Mouse (Mus musculus) G1E (cell line): ENCODE data around the gene Ncstn. TPM values are rescaled to one million over a fixed set of nuclear protein-coding genes. Genes with fewer than 3 reads are reported as not detected.

Experiments
- ATAC-seq: 2 replicates; pipeline ENCODE4 v1.8.0; 2016; ENCODE audit warnings: mild to moderate bottlenecking; ENCODE audit not compliant: insufficient number of reproducible peaks, poor library complexity, low FRiP score, severe bottlenecking; ENCODE audit errors: extremely low read depth
- DNase-seq: peaks from one replicate; pipeline ENCODE4 v3.0.0; 2012; ENCODE audit warnings: low spot score
- H3K27me3 ChIP-seq: 2 replicates; pipeline ENCODE4 v1.6.1; 2012; ENCODE audit warnings: mild to moderate bottlenecking, low read length, inconsistent platforms; ENCODE audit not compliant: insufficient read depth
- H3K36me3 ChIP-seq: replicated peaks from 2 replicates; pipeline ENCODE3; 2012; ENCODE audit warnings: mild to moderate bottlenecking, inconsistent platforms
- H3K4me1 ChIP-seq: 2 replicates; pipeline ENCODE4 v1.6.1; 2012; ENCODE audit warnings: low read depth, low read length, inconsistent platforms, mixed read lengths; ENCODE audit not compliant: insufficient read depth
- H3K4me3 ChIP-seq: 2 replicates; pipeline ENCODE4 v1.5.1; 2012; ENCODE audit warnings: low read depth, mild to moderate bottlenecking, inconsistent platforms, low read length, moderate library complexity, mixed read lengths
- H3K9me3 ChIP-seq: replicated peaks from 2 replicates; pipeline ENCODE4 v1.6.1; 2012; ENCODE audit warnings: inconsistent platforms
- CTCF ChIP-seq: IDR thresholded peaks from 2 replicates; pipeline ENCODE4 v1.5.1; 2012; ENCODE audit warnings: low read depth, low read length, inconsistent platforms, mixed read lengths
- GATA1 ChIP-seq: IDR thresholded peaks from 2 replicates; pipeline ENCODE4 v1.6.1; 2012; ENCODE audit warnings: borderline replicate concordance, low read length, inconsistent platforms, mixed read lengths
- GATA2 ChIP-seq: IDR thresholded peaks from 2 replicates; pipeline ENCODE4 v1.6.1; 2012; ENCODE audit warnings: low read depth, low read length, inconsistent platforms, borderline replicate concordance
- POLR2AphosphoS5 ChIP-seq: IDR thresholded peaks from 2 replicates; pipeline ENCODE4 v1.6.1; 2012; ENCODE audit warnings: low read depth, low read length, inconsistent platforms; ENCODE audit not compliant: insufficient replicate concordance
- TAL1 ChIP-seq: conservative IDR thresholded peaks from 2 replicates; pipeline ENCODE4 v1.6.1; 2012; ENCODE audit warnings: low read depth, low read length, inconsistent platforms, mixed read lengths
- polyA plus RNA-seq: library from polyadenylated mRNA; stranded (reverse); fragments of >175 nt; gene quantifications from 2 replicates; pipeline ENCODE4 v1.2.3, GENCODE M21; 2012
- total RNA-seq, 2 experiments: library from RNA; stranded (forward) in 1 of 2; stranded (reverse) in 1 of 2; fragments of 200-1000 nt in 1 of 2; fragments of >200 nt in 1 of 2; fragmentation: Nextera tagmentation in 1 of 2; gene quantifications; 2 replicates each; pipeline ENCODE4 v1.2.3; 2014 to 2017

Gene Ncstn
- total RNA-seq (2014; fragmentation: Nextera tagmentation) (79.3 and 86.3 TPM in 2 replicates), total RNA-seq (2017) (29.7 and 33.4 TPM in 2 replicates), polyA plus RNA-seq (6.8 and 7.6 TPM in 2 replicates)

GRCm38 (mm10) chr1:172082101-172082898 is at the start of gene Ncstn, which contains the start of gene Copa:
Gene Ncstn (minus strand): TSS chr1:172082795.
Gene Copa (plus strand): TSS chr1:172082529.
- Histone ChIP-seq H3K9me3 (no peaks in the 10 kb centered on the region), H3K27me3 (no peaks in the 10 kb centered on the region), H3K4me1 (peaks cover 22% of the 10 kb centered on the region), H3K36me3 (peaks cover 46% of the 10 kb centered on the region), H3K4me3 (peak within 1 kb of the TSS; percentile 76)
- peak; percentile 96 for ATAC-seq
- TF ChIP-seq GATA2, result no peak
- TF ChIP-seq POLR2AphosphoS5, result no peak
- TF ChIP-seq CTCF, result no peak
- TF ChIP-seq GATA1, result no peak
- no peak for TF ChIP-seq TAL1
- peak; percentile 80 for DNase-seq

GRCm38 (mm10) chr1:172132319-172132718 is 49.7 kb upstream of the Ncstn start:
- no peak for ATAC-seq
- Histone ChIP-seq H3K4me3 (no peak overlapping the region), H3K36me3 (peaks cover 76% of the 10 kb centered on the region), H3K4me1 (peaks cover 22% of the 10 kb centered on the region), H3K9me3 (no peaks in the 10 kb centered on the region), H3K27me3 (no peaks in the 10 kb centered on the region)
- no peak for DNase-seq
- TF ChIP-seq GATA1 (no peak), TAL1 (no peak), CTCF (no peak), GATA2 (no peak), POLR2AphosphoS5 (no peak)

- Histone ChIP-seq H3K36me3 (peaks cover 61% of the 10 kb centered on the region), H3K27me3 (no peaks in the 10 kb centered on the region), H3K4me1 (peaks cover 30% of the 10 kb centered on the region), H3K9me3 (no peaks in the 10 kb centered on the region), H3K4me3 (no peak overlapping the region)
- DNase-seq, result no peak
- ATAC-seq, result no peak
- TF ChIP-seq CTCF (no peak), GATA2 (no peak), GATA1 (no peak), POLR2AphosphoS5 (no peak), TAL1 (no peak)
These were observed 47.2 kb upstream of the Ncstn start for GRCm38 (mm10) chr1:172129780-172130179.

GRCm38 (mm10) chr1:172129108-172129507 is 46.5 kb upstream of the Ncstn start:
- TF ChIP-seq GATA2 (no peak), CTCF (no peak), GATA1 (no peak), TAL1 (no peak), POLR2AphosphoS5 (no peak)
- Histone ChIP-seq H3K9me3 (no peaks in the 10 kb centered on the region), H3K36me3 (peaks cover 57% of the 10 kb centered on the region), H3K4me1 (peaks cover 30% of the 10 kb centered on the region), H3K4me3 (no peak overlapping the region), H3K27me3 (no peaks in the 10 kb centered on the region)
- no peak for DNase-seq
- ATAC-seq, result no peak

- no peaks in the 10 kb centered on the region for H3K27me3 ChIP-seq
- H3K4me3 ChIP-seq, result no peak overlapping the region; the same call in 1 of the 2 replicates
- peaks cover 28% of the 10 kb centered on the region for H3K4me1 ChIP-seq
- no peaks in the 10 kb centered on the region for H3K9me3 ChIP-seq
- H3K36me3 ChIP-seq, result peaks cover 55% of the 10 kb centered on the region
- TF ChIP-seq CTCF, result no peak
- no peak for TF ChIP-seq GATA2
- TF ChIP-seq POLR2AphosphoS5, result no peak
- no peak for TF ChIP-seq TAL1
- TF ChIP-seq GATA1, result no peak
- no peak for DNase-seq
- ATAC-seq, result no peak
These were observed 46.0 kb upstream of the Ncstn start for GRCm38 (mm10) chr1:172128563-172128962.

GRCm38 (mm10) chr1:172127487-172127886 is 44.9 kb upstream of the Ncstn start:
- DNase-seq (no peak), ATAC-seq (no peak)
- TF ChIP-seq GATA2 (no peak), GATA1 (no peak), POLR2AphosphoS5 (no peak), CTCF (no peak), TAL1 (no peak)
- Histone ChIP-seq H3K36me3 (peaks cover 55% of the 10 kb centered on the region), H3K27me3 (no peaks in the 10 kb centered on the region), H3K9me3 (no peaks in the 10 kb centered on the region), H3K4me3 (peak overlapping the region; percentile 76), H3K4me1 (peaks cover 21% of the 10 kb centered on the region)
